Mouse (Mus musculus): ENCODE data around the gene Gipc1.

Gipc1 gene

DNA sequence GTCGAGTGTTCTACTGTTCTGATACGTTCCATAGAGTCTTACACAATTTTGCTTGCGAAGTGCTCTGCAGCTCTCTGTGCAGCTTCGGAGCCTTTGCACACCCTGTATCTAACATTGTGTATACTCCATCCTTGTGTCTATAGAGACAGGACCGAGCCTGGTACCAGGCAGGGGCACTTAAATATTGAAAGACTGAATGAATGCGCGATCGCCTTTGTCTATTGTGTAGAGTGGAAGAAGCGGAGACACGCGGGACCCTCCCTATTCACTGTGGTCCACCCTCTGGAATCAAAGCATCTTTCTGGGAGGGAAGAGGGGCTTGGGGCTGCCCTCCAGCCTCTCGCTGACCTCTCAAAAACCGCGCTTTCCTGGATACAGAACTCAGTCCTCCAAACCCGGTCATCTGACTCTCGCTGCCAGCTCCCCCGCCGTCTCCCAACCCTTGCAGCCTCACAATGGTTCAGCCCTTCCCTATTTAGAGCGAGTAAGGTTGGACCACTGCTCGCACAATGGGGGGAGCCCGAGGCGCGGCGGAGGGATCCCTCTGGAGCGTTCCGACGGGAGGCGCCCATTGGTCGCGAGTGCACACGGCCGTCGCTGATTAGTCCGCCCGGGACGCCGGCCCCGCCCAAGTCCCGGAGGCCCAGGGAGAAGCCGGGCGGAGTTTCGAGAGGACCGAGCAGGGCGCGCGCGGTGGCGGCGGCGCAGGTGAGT is at the start of gene Gipc1:
Gene Gipc1 (plus strand): TSS at position 648 of the 714 bp plus-strand sequence.
- peak; percentile 91 for DNase-seq (ENCODE audit: low spot score)

DNA sequence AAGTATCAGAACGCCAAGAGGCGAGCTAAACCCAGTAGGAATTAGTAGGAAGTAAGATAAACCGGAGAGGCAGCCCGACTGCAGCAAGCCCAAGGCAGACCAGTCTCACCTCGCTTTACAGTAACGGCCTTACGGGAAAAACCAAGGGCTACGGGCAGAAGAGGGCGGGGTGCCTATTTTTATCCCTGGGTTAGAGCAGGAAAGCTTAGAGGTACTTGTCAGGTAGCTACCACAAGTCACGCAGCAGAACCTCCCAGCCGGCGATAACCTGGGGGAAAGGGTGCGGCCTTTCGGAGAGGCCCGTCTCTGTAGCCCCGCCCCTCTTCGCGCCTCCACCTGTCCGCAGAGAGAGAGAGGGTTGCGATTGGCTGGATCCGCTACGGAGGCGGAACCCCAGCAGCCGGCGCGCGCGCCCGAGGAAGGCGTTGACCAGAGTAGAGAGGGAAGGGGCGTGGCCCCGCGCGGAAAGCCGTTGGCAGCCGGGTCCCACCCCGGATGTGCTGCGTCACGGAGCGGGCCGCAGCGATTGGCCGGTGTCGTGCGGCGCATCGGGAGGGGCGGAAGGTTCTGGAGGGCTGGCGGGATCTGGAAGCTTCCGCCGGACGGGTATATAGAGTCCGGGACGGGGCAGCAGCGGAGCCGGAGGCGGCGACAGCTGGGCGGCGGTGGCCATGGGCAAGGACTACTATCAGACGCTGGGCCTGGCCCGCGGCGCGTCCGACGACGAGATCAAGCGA is 44.6 kb upstream of the Gipc1 start, which contains the start of the genes Tecr and Dnajb1:
Gene Tecr (minus strand): TSS at position 311 of the 737 bp plus-strand sequence.
Gene Dnajb1 (plus strand): TSS at position 533 of the 737 bp plus-strand sequence.
- DNase-seq (ENCODE audit: low spot score), result peak; percentile 98

DNA sequence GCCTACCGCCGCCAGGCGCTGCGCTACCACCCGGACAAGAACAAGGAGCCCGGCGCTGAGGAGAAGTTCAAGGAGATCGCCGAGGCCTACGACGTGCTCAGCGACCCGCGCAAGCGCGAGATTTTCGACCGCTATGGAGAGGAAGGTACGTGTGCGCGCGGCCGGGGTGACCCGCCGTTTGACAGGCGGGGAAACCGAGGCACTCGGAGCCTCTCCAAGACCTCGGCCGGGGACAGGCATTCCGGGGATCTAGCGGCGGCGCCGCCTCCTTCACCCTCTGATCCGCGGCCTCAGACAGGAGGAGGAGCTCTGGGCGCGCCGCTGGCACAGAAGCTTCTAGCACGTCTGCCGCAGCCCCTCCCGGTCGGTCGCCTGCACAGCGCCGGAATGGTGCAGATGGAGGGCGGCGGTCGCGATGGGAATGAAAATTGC is 44.1 kb upstream of the Gipc1 start:
- DNase-seq (ENCODE audit: low spot score), result no peak

DNA sequence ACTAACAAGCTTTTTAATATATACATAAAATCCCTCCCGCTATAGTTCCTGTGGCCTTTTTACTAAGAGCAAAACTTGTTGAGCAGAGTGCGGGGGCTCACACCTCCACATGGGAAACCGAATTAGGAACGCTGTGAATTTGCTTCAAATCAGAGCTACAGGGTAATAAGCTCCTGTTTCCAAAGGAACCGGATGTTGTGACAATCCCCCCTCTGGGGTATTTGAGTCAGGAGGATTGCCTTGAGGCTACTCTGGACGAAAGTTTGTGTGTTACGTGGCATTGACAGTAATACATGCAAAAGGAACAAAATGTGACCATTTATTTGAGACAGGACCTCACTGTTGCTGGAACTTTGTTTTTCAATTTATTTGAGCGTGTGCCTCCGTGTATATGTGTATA is 43.4 kb upstream of the Gipc1 start:
- DNase-seq (ENCODE audit: low spot score), result no peak

DNA sequence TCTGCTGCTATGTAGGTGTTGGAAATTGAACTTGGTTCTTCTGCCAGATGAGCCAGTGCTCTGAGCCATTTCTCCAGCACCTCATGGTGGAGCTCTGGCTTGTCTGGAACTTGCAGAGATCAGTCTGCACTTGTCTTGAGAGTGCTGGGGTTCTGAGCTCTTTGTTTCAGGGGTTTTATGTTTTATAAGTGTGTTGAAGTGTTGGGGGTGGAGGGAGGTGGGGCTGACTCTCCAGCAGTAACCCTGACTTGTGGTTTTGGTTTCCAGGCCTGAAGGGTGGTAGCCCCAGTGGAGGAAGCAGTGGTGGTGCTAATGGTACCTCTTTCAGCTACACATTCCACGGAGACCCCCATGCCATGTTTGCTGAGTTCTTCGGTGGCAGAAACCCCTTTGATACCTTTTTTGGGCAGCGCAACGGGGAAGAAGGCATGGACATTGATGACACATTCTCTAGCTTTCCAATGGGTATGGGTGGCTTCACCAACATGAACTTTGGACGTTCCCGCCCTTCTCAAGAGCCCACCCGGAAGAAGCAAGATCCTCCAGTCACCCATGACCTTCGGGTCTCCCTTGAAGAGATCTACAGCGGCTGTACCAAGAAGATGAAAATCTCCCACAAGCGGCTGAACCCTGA is 42.8 kb upstream of the Gipc1 start:
- no peak for DNase-seq (ENCODE audit: low spot score)

DNA sequence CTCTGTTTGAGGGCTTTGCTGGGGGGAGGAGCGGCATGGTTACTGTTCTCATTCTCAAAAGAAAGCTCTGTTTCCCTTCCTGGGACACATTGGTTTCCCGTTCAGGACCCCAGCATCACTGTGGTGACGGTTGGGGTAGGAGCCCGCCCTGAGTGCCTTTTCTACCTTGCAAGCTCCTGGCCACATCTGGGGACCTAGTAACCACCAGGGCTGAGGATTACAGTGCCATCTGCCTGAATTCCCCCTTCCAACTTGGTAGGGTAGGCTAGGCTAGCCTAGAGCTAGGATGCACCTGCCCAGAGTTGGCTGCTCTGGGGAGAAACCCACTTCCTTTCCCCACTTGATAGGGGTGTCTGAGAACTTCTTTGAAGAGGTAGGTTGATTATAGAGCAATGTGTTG is 40.6 kb upstream of the Gipc1 start:
- no peak for DNase-seq (ENCODE audit: low spot score)

DNA sequence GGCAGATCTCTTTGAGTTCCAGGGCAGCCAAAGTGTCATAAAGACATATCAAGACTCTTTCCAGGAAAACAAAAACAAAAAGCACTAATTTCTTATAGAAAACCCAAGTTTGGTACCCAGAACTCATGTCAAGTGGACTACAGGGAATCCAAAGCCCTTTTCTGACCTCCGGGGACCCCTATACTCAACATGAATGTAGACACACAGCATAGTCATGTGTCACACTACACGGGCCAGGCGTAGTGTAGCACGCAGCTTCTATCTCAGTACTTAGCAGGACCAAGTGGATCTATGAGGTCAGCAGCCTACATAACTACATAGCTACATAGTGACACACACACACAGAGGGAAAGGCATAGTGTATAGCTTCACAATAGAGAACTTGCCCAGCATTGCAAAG is 38.8 kb upstream of the Gipc1 start:
- no peak for DNase-seq (ENCODE audit: low spot score)

DNA sequence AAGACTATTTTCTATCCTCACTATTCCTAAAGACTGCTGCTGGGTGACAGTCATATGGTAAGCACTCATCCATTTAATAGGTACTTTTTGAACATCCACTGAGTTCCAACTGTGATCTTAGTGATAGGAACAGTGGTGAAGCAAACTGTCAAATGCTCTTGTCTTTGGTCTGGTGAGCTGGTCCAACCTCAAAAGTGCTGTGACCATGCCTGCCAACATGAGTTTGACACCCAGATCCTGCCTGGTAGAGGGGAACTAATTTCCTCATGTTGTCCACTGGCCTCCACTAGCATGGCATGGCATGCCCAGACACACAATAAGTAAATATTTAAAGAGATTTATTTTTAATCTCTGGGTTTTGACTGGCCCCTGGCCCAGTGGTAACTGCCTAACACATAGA is 35.9 kb upstream of the Gipc1 start:
- no peak for DNase-seq (ENCODE audit: low spot score)

DNA sequence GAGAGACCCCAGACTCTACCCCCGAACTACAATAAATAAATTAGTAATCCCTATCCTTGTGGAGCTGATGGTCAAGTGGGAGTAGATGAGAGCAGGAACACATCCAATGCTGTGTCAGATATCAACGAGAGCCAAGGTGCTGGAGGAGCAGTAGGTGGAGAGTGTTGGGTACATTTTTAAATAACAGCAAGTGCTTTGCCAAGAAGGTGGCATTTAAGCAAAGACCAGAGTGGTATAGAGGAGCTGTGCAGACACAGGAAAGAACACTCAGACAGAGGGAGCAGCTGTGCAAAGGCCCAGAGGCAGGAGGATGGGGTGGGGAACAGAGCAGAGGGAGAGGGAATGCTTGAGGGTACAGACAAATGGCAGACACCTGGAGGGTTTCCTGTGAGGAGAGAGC is 35.4 kb upstream of the Gipc1 start:
- DNase-seq (ENCODE audit: low spot score), result no peak

DNA sequence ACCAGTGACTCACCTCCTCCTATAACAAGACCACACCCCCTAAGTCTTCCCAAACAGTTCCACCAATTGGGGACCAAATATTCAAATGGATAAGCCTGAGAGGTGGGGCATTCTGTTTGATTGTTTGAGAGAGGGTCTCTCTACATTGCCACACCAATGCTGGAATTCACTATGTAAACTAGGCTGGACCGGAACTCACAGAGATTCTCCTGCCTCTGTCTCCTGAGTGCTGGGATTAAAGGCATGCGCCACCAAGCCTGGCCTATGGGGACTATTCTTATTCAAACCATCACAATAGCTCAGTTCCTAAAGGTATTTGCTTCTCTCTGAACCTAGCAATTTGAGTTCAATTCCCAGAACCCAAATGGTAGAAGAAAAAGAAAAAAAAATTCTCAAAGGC is 33.9 kb upstream of the Gipc1 start:
- no peak for DNase-seq (ENCODE audit: low spot score)

DNA sequence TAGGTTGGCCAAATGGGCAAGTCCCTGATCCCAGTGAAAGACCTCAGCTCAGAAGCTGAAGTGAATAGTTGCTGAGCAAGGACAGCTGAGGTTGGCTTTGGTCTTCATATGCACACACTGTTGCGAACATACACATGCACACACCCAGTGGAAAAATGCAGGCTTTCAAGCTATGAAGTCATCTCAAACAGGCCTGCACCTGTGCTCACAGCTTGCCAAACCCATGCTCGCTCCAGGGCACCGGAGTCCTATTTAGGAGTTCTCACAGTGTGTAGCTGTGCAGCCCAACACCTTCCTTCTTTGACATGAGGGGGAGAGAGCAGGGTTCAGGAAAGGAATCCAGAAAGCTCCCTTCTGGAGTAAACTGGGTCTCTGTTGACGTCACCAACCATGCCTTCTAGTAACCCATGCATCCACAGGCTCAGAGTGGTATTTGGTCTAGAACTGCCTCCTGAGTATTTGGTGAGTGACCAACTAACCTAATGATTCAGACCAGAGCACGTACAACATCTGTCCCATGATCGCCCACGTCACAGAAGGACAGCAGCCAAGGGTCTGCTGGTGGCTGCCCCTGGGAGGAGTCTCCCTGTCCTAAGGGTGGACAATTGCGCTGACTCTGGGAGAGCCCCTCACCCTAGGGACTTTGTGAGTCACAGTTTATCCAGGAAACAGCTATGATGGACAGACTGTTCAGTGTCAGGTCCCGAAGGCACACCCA is 32.8 kb upstream of the Gipc1 start:
- DNase-seq (ENCODE audit: low spot score), result no peak

DNA sequence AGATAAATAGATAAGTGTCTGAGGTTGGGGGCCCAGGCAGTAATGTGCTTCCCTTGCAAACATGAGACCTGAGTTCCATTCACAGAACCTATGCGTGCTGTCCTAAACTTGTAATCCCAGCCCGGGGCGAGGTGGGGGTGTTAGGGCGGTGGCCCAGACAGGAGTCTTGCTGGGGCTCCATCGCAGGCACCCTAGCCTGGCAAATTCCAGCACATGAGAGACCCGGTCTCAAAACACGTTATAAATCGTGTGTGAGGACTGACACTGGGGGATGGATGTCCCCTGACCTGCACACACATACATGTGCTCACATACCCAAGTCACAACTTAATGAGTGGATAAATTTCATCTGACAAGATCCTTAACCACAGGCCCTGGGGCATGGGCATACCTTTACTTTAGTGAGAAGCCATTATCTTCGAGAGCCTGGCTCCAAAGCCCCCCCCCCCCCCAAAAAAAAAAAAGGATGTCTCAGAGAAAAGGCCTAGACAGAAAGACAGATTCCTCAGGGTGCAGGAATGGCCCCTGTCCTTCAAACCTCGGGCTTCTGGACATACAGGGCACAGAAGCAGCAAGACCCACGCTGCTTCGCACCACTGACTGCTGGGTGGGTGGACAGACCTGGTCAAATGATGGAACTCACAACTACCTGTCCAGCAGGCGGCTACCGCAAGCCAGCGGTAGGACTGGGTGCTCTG is 30.6 kb upstream of the Gipc1 start:
- no peak for DNase-seq (ENCODE audit: low spot score)

DNA sequence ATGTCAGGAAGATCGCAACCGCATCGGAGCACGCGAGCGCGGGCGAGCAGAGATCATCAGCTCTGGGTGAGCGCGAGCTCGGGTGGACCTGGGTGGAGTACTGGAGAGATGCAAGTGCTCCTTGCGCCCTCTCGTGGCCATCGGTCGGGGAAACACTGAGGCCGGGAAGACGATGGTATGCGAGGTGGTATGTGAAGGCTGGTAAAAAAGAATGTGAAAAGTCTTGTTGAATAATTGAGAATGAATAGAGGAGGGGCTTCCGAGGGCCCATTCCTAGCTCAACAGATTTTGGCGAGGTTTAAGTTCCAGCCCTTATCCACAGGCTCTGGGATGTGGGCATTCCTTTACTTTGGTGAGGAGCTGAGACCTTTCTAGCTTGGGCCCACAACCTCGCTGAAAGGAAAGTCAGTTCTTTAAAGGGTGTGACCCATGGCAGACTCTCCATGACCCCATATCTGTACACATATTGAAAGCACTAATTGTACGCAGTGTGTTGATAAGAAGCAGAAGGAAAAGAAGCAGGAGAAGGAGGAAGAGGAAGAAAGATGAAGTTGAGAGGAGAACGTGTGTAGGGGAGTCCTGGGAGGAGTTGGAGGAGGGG is 30.0 kb upstream of the Gipc1 start:
- peak; percentile 89 for DNase-seq (ENCODE audit: low spot score)

DNA sequence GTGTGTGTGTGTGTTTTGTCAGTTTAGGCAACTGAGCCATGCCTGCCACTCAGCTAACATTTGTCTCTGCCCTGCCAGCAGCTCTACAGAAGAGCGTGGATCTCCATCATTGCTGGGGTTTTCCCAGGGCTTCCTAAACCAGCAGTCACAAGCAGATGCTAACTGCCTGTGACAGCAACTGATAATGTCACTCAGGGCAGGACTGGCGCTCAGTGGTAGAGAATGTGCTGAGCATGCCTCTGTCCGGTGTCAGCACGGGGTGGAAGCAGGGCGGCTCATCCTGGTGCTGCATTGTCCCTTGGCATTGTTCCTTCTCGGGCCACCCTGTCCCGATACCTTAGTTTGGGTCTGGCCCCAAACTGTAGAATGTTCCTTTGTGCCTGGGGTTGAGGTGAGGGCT is 28.9 kb upstream of the Gipc1 start:
- DNase-seq (ENCODE audit: low spot score), result no peak

DNA sequence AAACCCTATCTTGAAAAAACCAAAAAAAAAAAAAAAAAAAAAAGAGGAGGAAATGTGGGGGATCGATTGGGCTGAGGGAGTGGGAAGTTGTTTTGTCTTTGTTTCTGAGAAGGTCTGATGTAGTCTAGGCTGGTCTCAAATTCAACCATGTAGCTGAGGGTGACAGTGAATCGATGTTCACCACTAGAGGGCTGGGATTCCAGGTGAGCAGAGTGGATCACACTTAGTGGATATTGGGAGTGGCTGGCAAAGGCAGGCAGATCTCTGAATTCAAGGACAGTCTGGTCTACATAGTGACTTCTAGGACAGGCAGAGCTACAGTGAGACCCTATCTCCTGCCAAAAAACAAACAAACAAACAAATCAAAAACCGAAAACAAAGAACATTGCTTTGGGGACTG is 27.7 kb upstream of the Gipc1 start:
- no peak for DNase-seq (ENCODE audit: low spot score)

DNA sequence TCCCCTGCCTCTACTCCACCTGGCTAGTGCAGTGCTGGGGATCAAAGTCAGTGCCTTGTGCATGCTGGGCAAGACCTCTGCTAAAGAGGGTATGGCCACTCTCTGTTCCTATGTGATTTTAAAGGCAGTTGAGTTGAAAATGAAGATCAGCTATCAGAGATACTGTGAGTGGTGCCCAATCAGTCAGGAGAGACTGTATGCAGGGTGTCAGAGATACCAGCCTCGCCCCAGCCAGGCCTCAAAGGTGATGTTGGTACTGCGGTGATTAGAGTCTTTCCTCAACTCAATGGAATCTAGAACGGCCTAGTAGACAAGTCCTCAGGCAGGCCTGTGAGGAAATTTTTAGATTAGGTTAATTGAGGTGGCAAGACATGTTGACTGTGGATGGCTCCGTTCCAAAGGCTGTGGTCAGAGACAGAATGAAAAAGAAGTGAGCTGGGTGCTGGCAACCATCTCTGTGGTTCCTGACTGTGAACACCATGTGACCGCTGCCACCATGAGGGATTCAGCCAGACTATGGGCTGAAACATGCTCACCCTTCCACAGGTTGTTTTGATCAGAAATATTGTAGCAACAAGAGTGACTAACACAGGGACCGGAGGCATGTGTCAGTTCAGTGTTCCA is 26.7 kb upstream of the Gipc1 start:
- DNase-seq (ENCODE audit: low spot score), result no peak

DNA sequence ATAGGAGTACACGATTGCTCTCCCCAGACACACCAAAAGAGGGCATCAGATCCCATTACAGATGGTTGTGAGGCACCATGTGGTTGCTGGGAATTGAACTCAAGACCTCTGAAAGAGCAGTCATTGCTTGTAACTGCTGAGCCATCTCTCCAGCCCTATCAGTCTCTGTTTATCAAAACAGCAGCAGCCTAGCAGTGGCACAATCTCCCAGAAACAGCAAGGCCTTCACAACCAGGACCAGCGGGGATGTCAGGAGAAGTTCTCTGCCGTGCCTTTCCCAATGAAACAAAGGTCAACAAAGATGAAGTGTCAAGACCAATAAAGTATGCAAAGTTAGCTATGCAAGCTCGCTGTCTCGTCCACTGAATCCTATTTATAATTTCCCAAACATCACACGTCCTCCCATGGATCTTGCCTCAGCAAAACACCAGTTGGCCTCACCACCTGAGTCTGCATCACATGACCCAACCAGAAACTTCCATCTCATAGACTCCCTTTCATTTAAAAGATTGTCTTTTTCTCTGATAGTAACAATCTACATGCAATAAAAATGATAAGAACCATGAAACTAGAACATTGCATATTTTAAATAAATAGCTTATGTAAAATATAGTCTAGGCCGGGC is 20.3 kb upstream of the Gipc1 start:
- no peak for DNase-seq (ENCODE audit: low spot score)

DNA sequence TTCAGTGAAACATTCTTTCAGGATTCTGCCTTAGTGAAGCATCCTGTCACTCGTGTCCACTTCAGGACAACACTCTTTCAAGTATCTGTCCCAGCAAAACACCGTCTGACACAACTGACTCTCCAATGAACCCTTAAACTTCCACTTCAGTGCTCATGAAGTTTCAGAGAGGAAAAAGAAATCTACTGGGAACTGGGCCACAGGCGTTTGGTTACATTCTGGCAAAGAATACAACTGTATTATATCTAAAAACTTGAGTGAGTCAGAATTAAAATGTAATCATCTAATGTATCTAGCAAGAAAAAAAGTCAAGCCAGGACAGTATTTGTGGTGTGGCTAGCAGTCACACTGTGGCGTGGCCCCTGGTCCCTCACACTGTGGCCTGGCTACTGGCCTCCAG is 13.6 kb upstream of the Gipc1 start:
- DNase-seq (ENCODE audit: low spot score), result no peak

DNA sequence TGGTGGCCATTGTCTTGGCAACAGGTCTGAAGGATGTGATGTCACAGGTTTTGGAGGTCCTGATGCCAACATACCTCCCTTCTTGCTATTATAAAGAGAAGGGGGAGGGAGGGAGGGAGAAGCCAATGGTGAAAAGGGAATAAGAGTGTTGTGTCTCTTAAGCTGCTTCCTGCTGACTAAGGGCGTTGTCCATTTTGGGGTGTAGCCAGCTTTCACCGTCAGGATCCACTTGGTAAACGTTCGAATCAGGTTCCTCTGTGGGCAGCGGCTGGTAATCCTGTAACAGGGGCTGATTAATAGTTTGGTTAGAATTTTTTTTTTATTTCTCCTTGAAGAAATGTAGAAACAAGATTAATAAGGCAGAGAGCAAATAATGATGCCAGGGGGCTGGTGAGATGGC is 12.8 kb upstream of the Gipc1 start:
- DNase-seq (ENCODE audit: low spot score), result no peak

DNA sequence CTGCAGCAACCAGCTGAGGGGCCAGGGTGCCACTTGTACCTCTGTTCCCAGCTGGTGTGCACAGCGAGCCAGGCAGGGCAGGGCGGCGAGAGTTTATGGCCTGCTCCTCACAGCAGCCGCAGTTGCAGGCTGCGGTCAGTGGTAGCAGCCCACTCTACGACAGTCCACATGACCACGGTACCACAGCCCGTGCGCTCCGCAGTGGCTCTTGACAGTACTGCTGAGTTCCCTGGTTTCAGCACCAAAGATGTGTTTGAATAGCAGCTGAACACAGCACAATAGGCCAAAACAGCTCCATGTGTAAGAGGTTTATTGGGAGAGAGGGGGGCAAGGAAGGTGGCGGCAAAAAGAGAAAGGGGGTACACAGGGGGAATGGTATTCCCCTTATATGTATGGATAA is 5.0 kb upstream of the Gipc1 start:
- no peak for DNase-seq (ENCODE audit: low spot score)

DNA sequence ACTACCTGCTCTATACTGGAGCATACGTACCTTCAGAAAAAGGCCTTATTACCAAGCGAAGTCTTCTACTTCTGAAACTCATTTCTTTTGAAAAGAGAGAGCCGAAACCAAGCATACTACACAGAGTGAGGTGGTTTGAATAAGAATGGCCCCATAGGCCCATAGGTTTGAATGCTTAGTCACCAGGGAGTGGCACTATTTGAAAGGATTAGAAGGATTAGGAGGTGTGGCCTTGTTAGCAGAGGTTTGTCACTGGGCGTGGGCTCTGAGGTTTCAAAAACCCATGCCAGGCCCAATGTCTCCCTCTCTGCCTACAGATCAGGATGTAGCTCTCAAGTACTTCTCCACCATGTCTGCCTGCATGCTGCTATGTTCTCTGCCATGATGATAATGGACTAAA is 4.4 kb upstream of the Gipc1 start:
- no peak for DNase-seq (ENCODE audit: low spot score)

Measured in layer of hippocampus, adult 9-10 months (tissue).